Mouse (Mus musculus): ENCODE data around the gene Ado.
A peak's percentile ranks its signal among the peaks of the same experiment; 100 is the strongest.

Ado gene

GRCm38 (mm10) chr10:67536621-67537141 lies 12.1 kb downstream of the Ado start:
- DNase-seq (ENCODE audit: low spot score), result peak; percentile 47

- peak; percentile 82 for DNase-seq (ENCODE audit: low spot score)
Observed at GRCm38 (mm10) chr10:67535972-67536371, 12.8 kb downstream of the Ado start.

- peak; percentile 46 for DNase-seq (ENCODE audit: low spot score)
Observed at GRCm38 (mm10) chr10:67535256-67535655, 13.5 kb downstream of the Ado start, which contains the start of gene Egr2. TSS of gene Egr2 (plus strand) at chr10:67535475.

DNA sequence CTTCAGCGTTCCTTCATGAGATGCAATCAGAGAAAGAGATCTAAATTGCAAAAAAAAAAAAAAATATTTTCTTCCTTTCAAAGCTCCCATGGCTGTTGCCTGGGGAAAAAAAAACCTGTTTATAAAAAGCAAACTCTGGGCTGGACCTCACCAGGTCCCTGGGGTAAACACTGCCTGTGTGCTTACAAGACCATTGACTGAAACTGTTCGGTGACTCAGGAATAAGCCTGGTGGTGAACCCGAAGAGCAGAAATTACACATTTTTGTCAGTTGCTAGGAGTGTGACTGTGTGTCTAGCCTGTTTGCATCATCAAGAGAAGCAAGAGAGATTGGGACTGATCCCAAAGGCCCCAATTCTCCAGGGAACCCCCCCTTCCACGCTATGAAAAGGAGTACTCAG lies 19.0 kb downstream of the Ado start:
- DNase-seq (ENCODE audit: low spot score), result no peak

GRCm38 (mm10) chr10:67526435-67526834 lies 22.3 kb downstream of the Ado start:
- no peak for DNase-seq (ENCODE audit: low spot score)

- no peak for DNase-seq (ENCODE audit: low spot score)
Observed at GRCm38 (mm10) chr10:67524694-67525093, 24.1 kb downstream of the Ado start.

- DNase-seq (ENCODE audit: low spot score), result no peak
Observed at GRCm38 (mm10) chr10:67524130-67524529, 24.6 kb downstream of the Ado start.

- no peak for DNase-seq (ENCODE audit: low spot score)
Observed at GRCm38 (mm10) chr10:67518733-67519132, 30.0 kb downstream of the Ado start.

DNA sequence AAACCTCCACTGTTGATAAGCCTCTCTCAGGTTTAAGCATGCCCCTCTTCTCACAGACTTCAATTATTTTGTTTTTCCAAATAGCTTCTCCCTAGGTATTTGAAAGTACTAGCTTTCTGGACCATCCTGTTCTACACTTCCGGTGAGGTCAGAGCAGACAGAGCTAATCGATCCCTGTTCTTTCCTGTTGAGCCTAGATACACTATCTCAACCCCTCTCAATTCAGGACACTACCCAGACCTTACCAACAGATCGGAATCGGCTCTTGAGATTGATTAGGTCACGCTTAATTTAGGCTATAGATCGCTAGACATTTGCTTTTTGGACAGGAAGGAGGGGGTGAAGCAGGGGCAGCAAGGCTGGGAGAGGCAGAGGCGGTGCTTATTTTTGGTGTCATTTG lies 35.9 kb downstream of the Ado start:
- no peak for DNase-seq (ENCODE audit: low spot score)

DNA sequence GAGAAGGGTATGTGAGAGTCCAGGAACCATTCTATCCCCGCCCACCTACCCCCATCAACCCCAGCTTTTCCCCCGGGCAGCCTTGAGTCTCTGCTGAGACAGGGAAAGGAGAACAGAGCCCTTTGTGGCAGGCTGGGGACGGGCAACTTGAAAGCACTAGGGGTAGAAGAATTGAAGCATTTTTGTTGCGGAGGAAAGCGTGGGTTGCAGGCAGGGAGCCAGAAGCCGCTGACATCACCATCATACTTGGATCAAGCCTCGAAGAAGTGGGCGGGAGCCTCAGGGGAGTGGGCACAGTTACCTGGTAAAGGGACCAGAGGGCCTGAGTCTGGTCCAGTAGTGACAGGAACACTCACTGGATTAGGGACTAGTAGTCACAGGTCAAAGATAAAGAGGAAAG lies 36.5 kb downstream of the Ado start:
- DNase-seq (ENCODE audit: low spot score), result no peak

- DNase-seq (ENCODE audit: low spot score), result no peak
Observed at GRCm38 (mm10) chr10:67505248-67505647, 43.5 kb downstream of the Ado start.

DNA sequence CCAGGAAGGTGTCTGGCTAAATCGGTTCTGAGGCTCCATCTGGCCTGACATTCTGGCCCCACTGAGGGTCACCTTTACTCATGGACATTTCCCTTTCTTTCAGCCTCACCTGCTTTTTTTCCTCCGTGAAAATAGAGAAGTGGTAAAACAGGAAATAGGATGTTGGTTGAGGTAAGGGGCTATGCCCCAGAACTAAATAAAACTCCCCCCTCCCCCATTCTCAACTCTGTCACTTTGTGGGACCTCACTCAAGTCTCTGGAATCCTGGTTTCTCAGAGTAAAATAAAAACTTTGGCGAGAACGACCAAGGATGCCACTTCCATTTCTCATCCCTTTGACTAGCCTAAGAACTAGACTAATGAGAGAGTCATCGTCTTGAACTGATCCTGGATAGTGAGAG lies 44.7 kb downstream of the Ado start:
- no peak for DNase-seq (ENCODE audit: low spot score)

DNA sequence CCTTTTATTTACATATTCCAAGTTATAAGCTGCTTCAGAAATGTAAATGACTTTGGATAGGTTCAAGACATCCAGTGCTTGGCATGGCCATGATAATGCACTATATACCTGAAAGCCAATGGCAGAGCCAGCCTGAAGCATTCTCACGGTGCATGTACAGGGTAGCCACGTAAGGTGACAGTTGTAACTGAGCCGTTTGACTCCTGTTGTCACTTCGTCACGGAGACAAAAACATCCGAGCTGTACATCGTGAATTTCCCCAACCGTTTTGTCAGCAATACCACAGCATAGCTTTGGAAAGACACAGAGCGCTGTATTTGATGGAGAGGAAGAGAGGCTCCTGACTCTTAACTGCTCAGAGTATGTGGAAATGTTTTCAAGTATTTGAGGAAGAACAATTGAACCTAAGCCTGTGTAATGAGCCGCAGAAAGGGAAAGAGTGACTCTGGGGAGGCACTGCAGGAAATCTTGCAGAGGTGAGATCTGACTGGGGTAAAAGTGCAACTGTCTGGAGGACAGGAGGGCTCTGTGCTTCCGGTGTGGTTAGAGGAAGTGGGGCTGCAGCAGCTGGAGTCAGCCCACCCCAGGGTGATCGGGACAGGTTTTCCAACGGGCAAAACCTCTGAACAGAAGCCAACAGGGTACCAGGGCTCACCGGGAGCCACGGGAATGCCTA lies 45.3 kb downstream of the Ado start:
- no peak for DNase-seq (ENCODE audit: low spot score)

DNA sequence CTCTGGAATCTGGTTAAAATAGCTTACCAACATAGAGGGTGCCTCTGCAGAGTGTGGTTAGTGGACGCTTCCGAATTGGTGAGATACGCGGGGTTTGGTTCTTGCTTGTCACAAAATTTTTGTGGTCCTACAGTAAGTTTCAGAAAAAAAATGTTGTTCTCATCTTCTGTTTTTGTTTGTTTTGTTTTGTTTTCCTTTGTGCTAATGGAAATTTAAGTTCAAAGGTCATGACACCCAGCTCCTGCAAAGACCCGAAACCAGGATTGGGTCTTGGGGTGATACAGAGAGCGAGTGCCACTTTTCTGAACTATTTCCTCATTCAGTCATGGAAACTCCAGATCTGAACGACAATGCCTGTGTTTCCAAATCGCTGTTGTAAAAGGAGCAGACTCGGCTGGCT lies 50.8 kb downstream of the Ado start:
- DNase-seq (ENCODE audit: low spot score), result no peak

DNA sequence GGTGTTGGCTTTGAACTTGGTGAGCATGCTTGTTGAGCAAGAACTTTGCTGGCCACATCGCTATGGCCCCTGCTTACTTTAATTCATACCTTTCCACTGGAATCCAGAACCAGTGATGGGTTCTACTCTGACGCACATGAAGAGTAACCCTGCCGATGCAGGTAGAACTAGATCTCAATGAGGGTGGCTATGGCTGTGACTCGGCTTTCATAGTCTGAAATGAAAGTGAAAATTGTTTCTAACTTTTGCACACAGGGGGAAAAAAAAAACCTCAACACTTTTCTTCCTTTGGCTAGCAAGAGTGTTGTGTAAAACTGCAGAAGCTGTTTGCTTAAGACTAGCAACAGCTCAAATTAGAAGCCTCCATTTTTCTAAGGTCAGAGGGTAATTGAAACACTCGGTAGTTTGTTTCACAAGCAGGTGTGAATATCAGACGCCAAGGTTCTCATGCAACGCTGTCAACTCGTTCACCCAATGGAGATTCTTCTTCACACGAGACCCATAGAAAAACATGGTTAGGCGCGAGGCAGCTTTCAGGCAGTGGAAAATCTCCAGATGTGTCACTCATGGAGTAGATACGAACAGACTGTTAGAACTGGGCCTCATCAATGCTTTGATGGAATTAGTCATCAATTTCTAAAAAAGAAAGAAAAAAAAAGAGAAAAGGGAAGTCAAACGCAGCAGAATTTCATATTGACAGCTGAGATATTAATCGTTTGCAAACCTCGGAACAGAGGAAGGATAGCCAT lies 51.4 kb downstream of the Ado start:
- DNase-seq (ENCODE audit: low spot score), result no peak
